Mouse (Mus musculus) lung, postnatal 0 days (tissue): ENCODE measurements around the gene Pam.

Source experiments
- CTCF ChIP-seq: IDR thresholded peaks from 2 replicates; pipeline ENCODE4 v1.5.1; 2016; ENCODE audit warnings: antibody characterized with exemption, mild to moderate bottlenecking
- EP300 ChIP-seq: IDR thresholded peaks from 2 replicates; pipeline ENCODE4 v1.6.1; 2016; ENCODE audit warnings: antibody characterized with exemption, mild to moderate bottlenecking, control low read depth

DNA sequence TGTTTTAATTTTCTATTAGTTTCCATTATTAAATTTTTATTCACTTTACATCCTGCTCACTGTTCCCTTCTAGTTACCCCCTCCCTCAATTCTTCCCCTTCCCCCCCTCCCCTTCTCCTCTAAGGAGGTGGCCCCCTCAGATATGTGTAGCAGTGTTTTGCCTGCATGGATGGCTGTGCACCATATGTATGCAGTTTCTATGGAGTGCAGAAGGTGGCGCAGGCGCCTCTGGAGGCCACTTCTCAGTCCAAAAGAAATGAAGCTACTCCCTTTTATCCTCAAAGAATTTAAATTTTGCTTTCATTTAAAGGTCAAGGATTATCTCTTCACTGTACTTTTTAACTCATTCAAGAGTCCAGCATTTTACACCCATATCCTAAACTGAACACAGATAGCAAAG, 42.0 kb downstream of the Pam start:
- TF ChIP-seq EP300 (no peak), CTCF (no peak)
